Mouse (Mus musculus): Measurements from ENCODE around the gene Trak2.

- TF ChIP-seq CTCF (IDR thresholded peaks at IDR 0.05; ENCODE audit: control insufficient read depth, insufficient read depth, low read length) = no peak
- TF ChIP-seq POLR2A (IDR thresholded peaks at IDR 0.05; ENCODE audit: borderline replicate concordance, control insufficient read depth, low read depth, low read length) = no peak
These were observed 69.5 kb downstream of the Trak2 start for GRCm38 (mm10) chr1:58903681-58904080.

All from bone marrow, adult 2 months (tissue).